Mouse (Mus musculus): ENCODE data around the gene Fam168b.

- TF ChIP-seq POLR2A (IDR thresholded peaks at IDR 0.05; ENCODE audit: insufficient read length, low read depth) (no peak), TCF12 (IDR thresholded peaks at IDR 0.05; ENCODE audit: insufficient read depth, poor library complexity, severe bottlenecking) (no peak), CEBPB (IDR thresholded peaks at IDR 0.05; ENCODE audit: insufficient read depth, poor library complexity, severe bottlenecking) (no peak), MAX (IDR thresholded peaks at IDR 0.05; ENCODE audit: low read depth) (no peak), E2F4 (IDR thresholded peaks at IDR 0.05; ENCODE audit: insufficient read depth) (no peak), MYOG (IDR thresholded peaks at IDR 0.05; ENCODE audit: control insufficient read depth in 1 of 3, insufficient read depth in 1 of 3, insufficient read length in 2 of 3, low read depth in 2 of 3) (no peak)
These were observed 48.9 kb upstream of the Fam168b start for GRCm38 (mm10) chr1:34891559-34892289.

Measured in myocyte (in vitro differentiated cells).